Mouse (Mus musculus): ENCODE data around the gene Mb21d2. TPM values are rescaled to one million over a fixed set of nuclear protein-coding genes. Genes with fewer than 3 reads are reported as not detected.

Mb21d2 gene
- total RNA-seq (2023): not detected in 4 replicates

DNA sequence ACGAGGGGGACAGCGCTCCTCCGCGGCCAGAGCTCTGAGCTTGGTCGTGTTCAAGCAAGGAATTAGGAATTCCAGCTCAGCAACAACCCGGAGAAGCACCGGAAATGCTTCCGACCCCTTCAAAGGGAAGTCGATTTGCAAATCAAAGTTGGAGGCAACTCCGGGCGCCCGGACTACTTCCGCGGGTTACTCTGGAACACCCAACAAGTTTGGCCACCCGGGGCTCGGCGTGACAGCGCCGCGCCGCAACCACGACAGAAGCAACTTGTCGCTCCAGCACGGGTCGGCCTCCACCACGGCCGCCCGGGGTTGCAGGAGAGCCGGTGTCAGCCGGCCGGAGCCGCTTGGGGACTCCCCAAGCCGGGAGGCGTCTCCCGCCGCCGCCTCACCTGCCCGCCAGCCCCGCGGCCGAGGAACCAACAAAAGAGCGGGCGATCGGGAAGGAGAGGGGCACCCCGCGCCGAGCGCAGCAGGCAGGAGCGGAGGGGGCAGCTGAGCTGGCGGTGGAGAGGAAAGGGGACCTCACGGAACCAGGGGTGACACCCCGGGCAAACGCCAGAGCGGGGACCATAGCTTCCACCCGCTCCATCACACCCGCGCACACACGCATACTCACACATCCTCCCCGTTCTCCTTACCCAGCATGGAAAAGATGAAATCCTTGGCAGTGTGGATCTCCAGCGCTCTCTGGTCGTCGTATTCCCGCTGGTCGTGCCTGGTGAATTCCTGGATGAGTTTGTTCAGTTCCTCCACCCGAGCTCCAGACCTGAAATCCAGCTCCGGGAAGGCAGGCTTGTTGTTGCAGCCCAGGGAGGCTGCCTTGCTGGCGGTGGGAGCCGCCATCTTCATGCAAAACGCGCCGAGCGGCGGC, at the start of gene Mb21d2:
Gene Mb21d2 (minus strand): TSS at position 859 of the 871 bp plus-strand sequence.

Other genes with a start within 250 kb of the Mb21d2 start
- not detected in 4 replicates for gene Fgf12, start 176.6 kb downstream of the Mb21d2 start, total RNA-seq (2023)

All from B cell, adult 62 days (primary cell).